Mouse (Mus musculus): Measurements from ENCODE around the gene Raver2. TPM values are rescaled to one million over a fixed set of nuclear protein-coding genes. Genes with fewer than 3 reads are reported as not detected.
A peak's percentile ranks its signal among the peaks of the same experiment; 100 is the strongest.

The Raver2 gene
- total RNA-seq, 2 experiments from 2014 or later, result not detected

- no peak for ATAC-seq (replicated peaks; ENCODE audit: low FRiP score, poor library complexity, severe bottlenecking)
Measured at GRCm38 (mm10) chr4:101167777-101168176, 99.0 kb downstream of the Raver2 start.

GRCm38 (mm10) chr4:101168189-101168778 lies 99.5 kb downstream of the Raver2 start:
- peak; percentile 61 for ATAC-seq (replicated peaks; ENCODE audit: low FRiP score, poor library complexity, severe bottlenecking)

DNA sequence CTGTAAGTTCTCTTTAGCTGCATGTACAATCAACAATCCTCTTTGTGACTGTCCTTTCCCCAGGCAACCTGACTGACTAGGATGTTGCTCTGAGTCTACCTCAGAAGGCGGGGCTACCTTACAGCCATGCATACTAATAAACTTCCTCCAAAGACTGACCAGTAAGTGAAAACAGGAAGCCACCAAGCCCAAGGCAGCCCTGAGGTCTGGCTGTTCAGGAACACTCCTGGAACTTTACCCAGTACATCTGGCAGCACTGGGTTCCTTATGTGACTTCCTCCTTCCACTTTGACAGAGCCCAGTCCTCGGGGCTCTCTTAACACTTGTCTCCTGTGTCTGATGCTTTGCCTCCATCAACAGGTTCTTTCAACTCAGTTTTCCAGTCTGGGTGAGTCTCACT lies 104.0 kb downstream of the Raver2 start:
- no peak for ATAC-seq (replicated peaks; ENCODE audit: low FRiP score, poor library complexity, severe bottlenecking)

- ATAC-seq (replicated peaks; ENCODE audit: low FRiP score, poor library complexity, severe bottlenecking), result no peak
Measured at GRCm38 (mm10) chr4:101174916-101175625, 106.3 kb downstream of the Raver2 start.

DNA sequence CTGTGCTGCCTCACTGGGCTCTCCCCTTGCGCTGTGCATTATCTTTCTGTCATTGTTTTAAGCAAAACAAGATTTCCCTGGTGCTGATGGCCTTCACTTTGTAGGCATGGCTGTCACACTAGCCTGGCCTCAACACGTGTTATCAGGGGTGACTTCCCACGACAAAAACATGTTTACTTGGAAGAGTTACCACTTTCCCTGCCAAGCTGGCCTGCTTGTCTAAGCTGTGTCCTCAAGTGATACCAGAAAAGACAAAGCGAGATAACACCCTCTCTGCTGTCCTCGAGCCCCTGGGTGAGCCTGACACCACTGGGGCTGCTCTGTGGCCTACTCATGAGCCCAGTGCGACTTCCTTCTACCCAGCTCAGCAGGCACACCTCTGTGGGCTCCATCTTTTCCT lies 107.3 kb downstream of the Raver2 start:
- no peak for ATAC-seq (replicated peaks; ENCODE audit: low FRiP score, poor library complexity, severe bottlenecking)

DNA sequence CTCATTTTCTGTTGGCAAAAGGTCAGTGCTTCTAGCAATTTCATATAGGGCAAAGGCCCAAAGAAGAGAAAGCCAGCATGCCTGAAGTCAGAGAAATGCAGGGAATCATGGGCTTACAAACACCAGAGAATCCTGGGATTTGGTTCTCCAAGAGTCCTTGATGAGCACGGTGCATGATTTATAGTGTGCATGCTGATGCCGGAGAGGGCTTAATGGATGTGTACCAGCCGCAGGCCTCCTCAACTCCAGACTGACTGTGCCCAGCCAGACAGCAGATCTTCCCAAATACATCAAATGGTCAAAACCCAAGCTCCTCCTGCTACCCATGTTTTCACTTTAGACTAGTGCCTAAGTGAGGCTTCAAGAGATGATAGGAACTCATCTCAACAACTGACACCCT lies 109.0 kb downstream of the Raver2 start:
- no peak for ATAC-seq (replicated peaks; ENCODE audit: low FRiP score, poor library complexity, severe bottlenecking)

- no peak for ATAC-seq (replicated peaks; ENCODE audit: low FRiP score, poor library complexity, severe bottlenecking)
Measured at GRCm38 (mm10) chr4:101179076-101179475, 110.3 kb downstream of the Raver2 start.

DNA sequence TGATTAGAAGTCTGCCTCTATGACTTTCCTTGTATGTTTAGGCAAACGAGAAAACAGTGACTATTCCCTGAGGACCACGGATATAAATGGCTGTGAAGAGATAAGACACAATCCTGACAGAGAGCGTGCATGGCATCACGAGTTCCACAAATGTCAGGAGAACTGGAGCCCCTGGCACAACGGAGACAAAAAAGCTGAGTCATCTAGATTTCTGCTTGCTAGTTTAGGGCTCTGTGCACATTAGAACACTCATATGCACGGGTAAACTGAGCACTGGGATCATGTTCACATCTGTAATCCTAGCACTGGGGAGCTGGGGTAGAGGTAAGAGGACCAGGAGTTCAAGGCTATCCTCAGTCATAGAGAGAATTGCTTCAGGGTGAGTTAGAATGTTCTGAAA lies 111.1 kb downstream of the Raver2 start:
- 0 out of 2 replicates have a peak, but pooled peaks have one; percentile 36 for ATAC-seq (replicated peaks; ENCODE audit: low FRiP score, poor library complexity, severe bottlenecking)

- no peak for ATAC-seq (replicated peaks; ENCODE audit: low FRiP score, poor library complexity, severe bottlenecking)
Measured at GRCm38 (mm10) chr4:101180681-101181080, 111.9 kb downstream of the Raver2 start.

- no peak for ATAC-seq (replicated peaks; ENCODE audit: low FRiP score, poor library complexity, severe bottlenecking)
Measured at GRCm38 (mm10) chr4:101182603-101183011, 113.8 kb downstream of the Raver2 start.

GRCm38 (mm10) chr4:101185216-101185615 lies 116.4 kb downstream of the Raver2 start:
- no peak for ATAC-seq (replicated peaks; ENCODE audit: low FRiP score, poor library complexity, severe bottlenecking)

- no peak for ATAC-seq (replicated peaks; ENCODE audit: low FRiP score, poor library complexity, severe bottlenecking)
Measured at GRCm38 (mm10) chr4:101186591-101186990, 117.8 kb downstream of the Raver2 start.

GRCm38 (mm10) chr4:101187381-101187780 lies 118.6 kb downstream of the Raver2 start:
- no peak for ATAC-seq (replicated peaks; ENCODE audit: low FRiP score, poor library complexity, severe bottlenecking)

DNA sequence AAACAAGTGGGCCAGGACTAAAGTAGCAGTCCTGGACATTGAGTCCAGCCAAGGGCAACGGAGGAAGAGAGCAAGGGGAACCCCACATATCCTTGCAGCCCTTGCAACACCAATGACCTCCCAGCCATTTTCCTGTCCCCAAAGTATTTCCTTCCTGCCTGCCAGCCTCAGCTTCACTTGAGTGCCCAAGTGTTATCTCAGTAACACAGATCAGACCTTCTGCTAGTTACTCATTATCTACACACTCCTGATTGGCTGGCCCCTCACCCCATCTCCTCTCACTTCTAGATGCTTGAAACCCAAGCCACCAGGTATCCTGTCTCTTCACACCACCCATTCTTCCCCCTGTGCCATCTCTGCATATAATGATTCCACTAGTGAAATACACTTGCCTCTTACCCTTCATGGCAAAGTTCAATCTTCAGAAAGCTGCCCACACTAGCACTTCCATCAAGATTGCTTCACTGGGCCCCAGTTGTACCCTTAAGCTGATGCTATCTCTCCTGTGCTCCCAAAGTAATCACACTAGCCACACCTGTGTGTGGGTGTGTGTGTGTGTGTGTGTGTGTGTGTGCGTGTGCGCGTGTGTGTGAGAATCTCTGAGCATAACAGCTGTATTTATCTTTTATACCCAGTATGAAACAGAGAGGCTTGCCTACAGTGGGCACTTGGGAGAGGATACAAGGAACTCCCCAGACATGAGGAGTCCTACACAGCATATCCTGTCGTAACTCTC lies 123.6 kb downstream of the Raver2 start:
- ATAC-seq (replicated peaks; ENCODE audit: low FRiP score, poor library complexity, severe bottlenecking), result peak; percentile 86

DNA sequence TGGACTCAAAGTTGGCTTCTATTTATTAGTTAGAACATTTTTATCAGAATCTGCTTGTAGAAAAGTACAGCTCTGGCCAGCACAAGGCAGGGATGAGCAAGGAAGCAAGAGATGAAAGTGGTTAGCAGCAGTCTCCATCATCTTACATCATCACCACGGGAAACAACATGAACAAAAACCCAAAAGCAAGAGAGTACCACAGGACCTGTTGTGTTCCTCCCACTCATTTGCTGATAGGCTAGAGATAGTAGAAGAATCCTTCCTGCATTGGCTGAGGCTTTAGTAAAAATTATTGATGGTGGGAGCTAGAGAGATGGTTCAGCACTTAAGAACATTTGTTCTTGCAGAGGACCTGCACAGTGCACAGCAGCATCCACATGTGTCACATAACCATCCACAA lies 125.4 kb downstream of the Raver2 start:
- ATAC-seq (replicated peaks; ENCODE audit: low FRiP score, poor library complexity, severe bottlenecking), result no peak

GRCm38 (mm10) chr4:101196407-101196806 lies 127.6 kb downstream of the Raver2 start:
- no peak for ATAC-seq (replicated peaks; ENCODE audit: low FRiP score, poor library complexity, severe bottlenecking)

- ATAC-seq (replicated peaks; ENCODE audit: low FRiP score, poor library complexity, severe bottlenecking), result no peak
Measured at GRCm38 (mm10) chr4:101197421-101198170, 128.8 kb downstream of the Raver2 start.

GRCm38 (mm10) chr4:101198333-101198732 lies 129.6 kb downstream of the Raver2 start:
- ATAC-seq (replicated peaks; ENCODE audit: low FRiP score, poor library complexity, severe bottlenecking), result no peak

DNA sequence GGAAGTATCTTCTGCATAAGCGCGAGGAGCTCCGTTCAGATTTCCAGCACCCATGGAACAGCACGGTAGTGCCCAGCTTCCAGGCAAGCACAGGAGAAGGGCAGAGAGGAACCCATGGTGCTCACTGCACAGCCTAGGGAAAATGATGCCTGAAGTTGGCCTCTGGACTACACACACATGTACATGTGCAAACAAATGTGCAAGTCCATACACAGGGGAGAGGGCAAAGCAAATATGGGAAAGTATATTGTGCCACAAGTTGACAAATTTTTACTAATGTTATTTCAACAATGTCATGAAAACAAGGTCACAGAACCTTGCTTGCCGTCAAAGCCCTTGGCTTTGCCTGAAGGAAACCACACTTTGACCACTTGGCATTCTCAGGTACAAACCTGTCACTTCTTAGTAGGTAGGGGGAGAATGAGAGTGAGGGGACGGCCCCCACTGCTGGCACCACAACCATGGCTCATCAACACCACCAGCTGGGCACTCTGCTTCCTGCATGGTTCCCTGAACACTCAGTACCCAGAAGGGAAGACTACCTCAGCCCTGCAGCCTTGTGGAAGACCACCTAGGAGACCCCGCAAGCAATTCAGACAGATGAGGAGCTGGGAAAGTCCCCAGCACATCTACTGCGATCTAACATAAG lies 130.8 kb downstream of the Raver2 start:
- ATAC-seq (replicated peaks; ENCODE audit: low FRiP score, poor library complexity, severe bottlenecking), result no peak

All from erythroid progenitor cell, adult 5-6 weeks (primary cell).